Mouse (Mus musculus) adrenal gland, adult (tissue): ENCODE data around the gene Fam71b.

Experiments used
- DNase-seq, 2 experiments: peaks; one replicate each; pipeline ENCODE4 v3.0.0; 2022 to 2023; ENCODE audit warnings: low spot score in 1 of 2; ENCODE audit not compliant: inconsistent age in 2 of 2

Gene Fam71b

DNA sequence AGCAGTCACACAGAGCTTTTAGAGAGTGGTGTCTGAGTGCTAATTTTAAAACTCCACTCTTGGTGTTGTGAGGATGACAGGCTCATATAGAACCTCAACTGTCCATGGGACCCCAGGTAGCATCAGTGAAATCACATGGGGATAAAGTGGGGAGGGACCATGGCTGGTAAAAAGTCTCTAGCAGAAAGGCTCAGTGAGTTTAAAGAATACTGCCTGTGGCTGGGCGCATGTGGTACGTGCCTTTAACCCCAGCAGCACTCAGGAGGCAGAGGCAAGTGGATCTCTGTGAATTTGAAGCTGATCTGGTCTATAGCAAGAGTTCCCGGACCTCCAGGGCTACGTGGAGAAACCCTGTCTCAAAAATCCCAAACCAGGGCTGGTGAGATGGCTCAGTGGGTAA lies 13.9 kb upstream of the Fam71b start:
- no peak for DNase-seq

DNA sequence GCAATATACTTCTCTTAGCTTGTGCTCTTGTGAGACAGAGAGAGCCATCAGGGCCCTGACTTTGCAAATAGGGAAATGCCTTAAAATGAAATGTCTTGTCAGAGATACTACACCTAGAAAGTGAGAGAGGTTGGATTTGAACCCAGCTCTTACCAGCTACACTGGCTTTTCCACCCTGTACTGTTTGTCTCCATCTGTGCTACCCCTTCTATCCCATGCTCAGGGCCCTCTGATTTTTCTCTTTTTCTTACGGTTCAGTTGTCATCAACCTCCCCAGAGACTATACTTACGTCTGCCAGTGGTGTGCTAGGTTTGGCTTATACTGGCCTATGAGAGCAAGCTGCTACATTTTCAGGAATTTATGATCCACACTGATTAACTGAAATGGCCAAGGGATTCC lies 11.4 kb upstream of the Fam71b start:
- DNase-seq = no peak

DNA sequence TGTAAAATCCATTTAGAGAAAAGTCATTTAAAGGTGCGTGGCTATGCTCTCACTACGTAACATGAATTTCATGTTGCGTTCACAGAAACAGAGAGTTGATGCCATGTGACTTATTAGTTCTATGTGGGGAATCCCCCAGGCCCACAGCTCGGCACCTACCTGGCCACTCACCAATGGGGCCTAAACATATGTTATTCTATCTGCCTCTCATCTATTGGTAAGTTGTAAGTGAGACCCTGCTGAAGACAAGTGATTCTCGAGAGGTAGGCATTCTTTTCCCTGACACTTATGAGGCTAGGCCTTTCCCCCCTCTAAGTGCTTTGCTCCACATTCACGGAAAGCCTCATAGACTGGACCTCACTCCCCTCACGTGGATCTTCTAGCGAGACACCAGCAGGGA lies 9.8 kb upstream of the Fam71b start:
- no peak for DNase-seq

DNA sequence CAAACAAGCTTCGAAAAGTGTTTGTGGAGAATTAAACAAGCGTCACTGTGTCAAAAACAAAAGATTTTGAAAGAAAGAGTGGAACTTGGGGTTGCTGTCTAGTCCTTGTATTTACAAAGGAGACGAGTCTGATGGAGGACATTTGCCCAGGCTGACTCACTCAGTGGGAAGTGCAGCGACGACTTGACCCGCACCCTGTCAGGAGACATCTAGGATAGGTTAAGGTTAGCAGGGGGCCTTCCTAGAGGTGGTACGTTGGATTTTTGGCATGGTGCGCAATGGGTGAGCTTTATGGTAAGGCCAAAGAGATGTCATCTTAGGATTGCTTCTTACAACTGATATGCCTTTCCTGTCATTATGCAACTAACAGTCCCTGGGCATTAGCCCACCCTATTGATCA lies 9.3 kb upstream of the Fam71b start:
- no peak for DNase-seq

DNA sequence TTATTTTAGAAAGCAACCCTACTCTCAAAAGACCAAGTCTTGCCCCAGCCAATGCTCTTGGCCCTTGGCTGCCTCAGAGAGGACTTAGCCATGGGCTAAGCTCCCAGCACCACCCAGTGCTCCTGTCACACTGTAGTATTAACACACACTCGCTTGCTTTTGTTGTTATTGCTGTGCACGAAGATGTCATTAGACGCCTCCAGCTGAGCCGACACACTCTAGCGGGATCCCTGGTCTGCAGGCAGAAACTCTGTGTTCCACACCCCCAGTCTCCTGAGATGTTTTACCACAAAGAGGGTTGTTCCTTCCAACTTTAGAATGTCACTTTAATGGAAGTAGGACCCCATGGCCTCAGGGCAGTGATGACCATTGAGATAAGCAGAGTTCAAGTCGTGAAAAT lies 7.9 kb upstream of the Fam71b start:
- no peak for DNase-seq

DNA sequence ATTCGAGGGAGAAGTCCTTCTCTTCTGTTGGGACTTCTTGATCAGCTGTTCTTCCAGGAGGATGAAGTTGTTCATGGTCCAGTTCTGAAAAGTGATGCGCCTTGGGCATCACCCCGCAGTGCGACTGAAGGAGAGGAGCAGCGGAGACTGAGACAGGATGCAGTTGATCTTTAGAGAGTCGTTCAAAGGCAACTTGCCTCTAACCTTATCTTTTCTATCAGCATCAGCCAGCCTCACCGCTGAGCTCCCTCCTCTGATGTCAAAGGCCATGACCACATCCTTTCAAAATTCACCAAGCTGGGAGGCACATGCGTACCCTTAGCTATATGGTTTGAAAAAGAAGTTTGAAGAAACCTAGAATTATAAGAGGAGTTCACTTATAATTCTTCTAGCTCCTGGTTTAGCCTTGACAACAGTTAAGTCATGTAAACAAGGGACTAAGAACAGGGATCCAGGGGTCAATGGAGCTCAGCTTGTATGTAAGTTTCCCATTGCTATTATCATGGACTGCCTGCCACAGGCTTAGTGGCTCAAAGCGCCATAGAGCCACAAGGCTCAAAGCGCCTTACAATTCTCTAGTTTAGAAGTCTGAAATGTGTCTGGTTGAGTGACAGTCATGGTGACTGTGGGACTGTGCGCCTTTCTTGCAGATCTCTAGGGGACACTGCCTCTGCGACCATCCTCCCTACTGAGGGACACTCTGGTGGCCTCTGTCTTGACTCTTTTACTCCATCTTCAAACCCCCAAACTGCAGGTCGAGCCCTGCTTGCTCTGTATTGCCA lies 6.8 kb upstream of the Fam71b start, which contains the start of gene Itk:
Itk (minus strand) TSS at position 180 of the 782 bp plus-strand sequence.
- DNase-seq = no peak

DNA sequence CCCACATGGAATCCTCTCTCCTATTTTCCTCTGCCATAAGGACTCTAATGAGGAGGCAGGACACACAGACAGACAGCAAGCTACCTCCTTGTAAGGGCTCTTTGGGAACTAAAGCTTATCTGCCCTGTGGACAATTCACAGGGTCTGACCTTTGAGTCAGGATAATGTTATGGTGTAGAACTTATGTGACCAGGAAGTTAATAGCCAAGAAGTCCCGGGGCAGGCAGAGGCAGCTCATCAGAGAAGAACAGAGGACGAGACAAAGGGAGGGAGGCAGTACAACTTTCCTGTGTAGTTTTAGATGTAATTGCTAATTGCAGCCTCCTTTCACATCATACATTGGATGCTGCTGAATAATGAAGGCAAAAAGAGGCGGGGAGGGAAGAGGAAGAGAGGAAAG lies 5.7 kb upstream of the Fam71b start:
- no peak for DNase-seq

DNA sequence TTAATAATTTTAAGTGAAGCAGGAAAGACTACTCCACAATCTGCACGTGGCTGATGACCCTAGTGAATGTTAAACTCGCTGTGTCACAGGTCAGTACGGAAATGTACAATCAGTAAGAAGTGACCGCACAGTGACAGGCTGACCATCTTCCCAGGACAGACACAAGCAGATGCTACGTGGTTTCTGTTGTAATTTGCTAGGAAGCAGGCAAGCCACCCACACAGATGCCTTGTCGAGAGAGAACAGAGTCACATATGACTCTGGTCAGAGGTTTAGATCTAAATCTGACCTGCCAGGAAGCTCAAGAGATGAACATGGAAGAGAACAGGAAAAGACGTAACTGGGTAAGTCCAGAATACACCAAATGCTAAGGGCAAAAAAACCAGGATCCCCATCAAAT lies 3.5 kb upstream of the Fam71b start:
- DNase-seq = no peak

DNA sequence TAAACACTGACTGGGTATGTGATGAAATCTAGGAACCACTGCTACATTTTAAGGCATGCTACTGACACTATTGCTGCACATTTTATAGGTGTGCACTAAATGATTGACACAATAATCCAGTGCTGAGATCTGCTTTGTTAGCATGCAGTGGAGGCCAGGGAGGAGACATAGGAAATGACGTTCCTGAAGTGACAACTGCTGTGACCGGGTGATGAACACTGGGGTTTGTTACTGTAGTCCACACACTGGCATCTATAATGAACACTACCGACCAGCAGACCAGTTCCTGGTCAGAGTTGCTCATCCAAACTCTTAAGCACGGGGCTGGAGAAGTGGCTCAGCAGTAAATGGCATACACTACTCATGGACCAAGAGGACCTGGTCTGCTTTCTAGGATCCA lies 2.9 kb upstream of the Fam71b start:
- DNase-seq = no peak

DNA sequence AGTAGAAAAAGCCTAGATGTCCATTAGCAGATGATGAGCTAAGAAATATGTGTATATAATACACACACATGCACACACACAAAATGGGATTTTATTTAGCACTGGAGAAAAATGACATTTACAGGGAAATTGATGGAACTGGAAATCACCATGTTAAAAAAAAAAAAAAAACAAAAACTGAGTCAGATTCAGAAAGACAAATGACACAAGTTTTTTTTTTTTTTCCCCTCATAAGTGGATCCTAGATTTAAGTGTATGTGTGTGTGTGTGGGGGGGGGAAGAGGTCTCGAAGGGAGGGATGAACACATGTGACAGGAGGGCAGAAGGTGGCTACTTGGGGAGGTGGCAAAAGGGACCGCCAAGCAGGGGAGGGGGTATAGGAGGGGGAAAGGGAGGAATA lies 1.3 kb upstream of the Fam71b start:
- DNase-seq = no peak

DNA sequence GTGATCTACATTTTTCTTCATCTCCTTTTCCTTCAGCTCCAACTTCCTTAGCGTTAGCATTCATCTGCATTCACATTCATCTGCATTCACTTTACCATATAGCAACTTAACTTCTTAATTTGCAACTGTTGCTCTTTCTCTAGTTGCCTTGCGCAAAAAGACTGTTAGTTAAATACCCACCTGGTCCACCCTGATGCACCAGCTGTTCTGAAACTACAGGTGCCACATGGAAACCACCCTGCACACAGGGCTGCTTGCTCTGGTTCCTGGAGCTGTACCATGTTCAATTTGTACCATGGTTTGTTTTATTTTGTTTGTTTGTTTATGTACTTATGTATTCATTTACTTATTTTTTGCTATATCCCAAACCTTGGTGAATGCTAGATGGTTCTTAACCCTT lies 661 bp upstream of the Fam71b start:
- no peak for DNase-seq

DNA sequence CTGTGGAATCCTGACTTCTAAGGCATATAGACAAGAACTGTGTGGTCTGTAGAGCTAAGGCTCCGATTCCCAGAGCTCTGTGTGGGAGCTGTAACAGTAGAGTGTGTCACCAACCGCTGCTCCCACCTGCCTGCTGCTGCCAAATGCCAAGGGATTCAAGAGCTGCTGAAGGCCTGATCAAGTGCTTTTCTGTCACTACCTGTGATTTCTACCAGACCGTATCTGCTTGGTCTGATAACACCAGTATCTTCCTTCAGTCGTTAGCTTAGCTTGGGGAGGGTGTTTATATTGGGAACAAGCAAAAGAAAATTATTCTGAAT lies 461 bp downstream of the Fam71b start:
- no peak for DNase-seq

DNA sequence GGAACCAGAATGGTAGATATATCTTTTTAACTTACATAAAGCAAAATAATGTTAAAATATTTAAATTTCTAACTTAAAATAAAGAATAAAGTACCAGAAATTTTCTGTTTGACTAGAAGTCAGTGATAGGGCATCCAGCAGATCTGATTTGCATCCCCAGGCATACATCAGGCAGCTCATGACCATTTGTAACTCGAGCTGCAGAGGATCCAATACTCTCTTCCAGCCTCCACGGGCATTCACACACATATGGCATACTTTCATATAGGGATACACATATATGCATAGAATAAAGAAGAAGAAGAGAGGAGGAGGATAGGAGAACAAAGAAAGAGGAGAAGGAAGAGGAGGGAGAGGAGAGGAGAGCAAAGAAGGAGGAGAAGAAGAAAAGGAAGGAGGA lies 1.5 kb downstream of the Fam71b start:
- DNase-seq = no peak

DNA sequence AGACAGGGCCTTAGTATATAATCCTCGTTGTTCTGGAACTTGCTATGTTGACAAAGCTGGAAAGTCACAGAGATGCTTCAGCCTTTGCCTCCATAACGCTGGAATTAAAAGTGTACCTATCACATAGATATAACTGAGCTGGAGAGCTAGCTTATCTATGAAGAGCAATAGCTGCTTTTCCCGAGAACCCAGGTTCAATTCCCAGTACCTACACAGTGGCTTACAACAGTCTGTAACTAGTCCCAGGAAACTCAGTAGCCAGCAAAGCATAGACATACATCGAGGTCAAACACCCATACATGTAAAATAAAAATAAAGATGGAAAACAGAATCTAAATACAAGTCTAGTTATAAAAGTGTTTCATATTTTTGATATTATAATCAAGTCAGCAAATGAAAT lies 2.1 kb downstream of the Fam71b start:
- no peak for DNase-seq

DNA sequence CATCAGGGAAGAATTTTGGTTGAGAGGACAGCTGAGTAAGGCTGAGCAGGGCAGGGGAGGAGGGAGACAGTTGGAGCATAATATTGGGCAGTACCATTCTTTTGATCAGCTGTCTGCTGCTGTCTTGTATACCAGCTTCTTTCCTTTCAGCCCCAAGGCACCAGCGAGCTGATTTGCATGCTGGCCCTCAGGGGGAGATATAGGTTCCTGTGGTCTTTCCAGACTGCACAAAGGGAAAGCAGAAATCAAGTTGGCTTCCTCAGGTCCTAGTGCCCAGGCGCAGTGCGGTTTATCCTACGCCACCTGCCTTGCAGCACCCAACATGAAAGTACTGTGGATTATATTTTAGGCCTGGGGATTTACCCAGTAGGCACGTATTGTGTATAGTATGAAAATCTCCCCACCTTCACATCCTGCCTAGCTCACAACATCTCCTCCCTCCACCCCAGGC lies 2.6 kb downstream of the Fam71b start:
- no peak for DNase-seq

DNA sequence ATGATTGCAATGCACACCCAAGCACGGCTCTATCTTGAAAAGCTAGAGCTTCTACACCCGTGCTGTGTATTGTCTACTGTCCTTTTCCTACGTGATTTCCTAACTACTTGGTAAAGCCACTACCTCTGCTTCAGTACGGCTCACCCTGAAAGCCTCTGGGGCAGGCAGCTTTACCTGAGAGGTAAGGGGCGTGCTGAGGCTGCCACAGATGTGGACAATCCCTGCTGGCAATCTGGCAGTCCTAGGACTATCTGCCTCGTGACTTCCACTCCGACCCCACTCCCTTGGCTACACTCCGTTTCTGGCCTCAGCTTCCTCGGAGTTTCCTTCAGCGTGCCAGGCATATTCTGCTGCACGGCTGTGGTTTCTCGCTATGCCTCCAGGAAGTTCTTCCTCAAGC lies 5.2 kb downstream of the Fam71b start:
- no peak for DNase-seq

DNA sequence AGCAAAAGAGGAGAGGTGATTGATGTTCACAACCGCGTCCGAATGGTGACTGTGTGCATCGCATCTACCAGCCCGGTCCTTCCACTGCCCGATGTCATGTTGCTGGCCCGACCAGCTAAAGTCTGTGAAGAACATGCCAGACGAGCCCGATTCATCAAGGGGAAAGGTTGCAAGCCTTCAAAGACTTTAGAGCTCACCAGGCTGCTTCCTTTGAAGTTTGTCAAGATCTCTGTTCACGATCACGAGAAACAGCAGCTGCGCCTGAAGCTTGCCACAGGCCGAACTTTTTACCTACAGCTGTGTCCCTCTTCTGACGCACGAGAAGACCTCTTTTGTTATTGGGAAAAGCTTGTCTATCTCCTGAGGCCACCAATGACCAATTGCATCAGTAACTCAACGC lies 8.6 kb downstream of the Fam71b start:
- no peak for DNase-seq

DNA sequence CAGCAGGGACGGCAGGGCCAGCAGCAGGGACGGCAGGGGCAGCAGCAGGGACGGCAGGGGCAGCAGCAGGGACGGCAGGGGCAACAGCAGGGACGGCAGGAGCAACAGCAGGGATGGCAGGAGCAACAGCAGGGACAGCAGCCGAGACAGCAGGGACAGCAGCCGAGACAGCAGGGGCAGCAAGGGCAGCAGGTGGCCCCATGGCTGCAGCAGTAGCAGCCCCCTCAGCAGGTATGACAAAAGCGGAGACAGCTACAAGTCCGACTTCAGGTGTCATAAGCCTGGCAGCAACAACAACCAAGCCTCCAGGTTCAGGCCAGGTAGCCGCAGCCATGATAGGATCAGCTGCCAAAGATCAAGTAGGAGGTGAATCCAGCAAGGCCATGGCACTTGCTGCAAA lies 10.4 kb downstream of the Fam71b start:
- no peak for DNase-seq

DNA sequence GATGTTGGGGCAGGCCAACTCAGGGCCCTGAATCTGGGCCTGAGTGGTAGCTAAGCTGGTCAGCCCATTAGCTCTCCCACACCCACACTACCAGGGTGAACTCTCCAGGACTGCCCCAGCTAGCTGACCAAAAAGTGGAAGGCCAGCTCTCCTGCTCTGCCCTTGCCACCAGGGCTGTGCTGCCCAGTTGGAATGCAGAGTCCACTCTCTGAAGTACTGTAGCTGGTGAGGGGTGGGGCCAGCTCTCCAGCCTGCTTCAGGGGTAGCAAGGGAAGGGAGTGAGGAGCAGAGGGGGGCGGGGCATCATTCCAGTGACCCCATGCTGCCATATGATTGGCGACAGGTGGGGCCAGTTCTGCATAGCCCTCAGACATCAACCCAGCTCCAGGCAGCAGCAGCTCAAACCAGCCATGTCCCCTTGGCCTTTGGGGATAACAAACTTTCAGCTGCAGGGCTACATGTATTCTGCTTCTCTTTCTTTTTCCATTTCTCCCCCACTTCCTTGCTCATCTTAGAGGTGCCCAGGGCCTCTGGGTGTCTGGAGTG lies 13.7 kb downstream of the Fam71b start:
- DNase-seq = no peak

DNA sequence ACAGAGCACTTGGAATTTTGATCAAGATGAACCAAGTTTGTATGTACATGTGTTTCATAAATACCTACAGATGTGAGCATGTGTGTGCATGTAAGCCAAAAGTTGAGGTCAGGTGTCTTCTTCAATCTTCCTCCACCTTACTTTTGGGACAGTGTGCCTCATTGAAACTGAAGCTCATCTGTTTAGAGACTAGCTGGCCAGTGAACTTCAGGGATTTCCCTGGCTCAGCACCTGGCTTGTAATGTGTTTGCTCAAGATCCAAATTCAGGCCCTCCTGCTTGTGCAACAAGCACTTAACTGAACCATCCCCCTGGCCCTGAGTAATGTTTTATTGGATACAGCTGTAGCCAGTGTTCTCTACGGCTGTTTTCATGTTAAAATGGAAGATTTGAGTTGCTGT lies 22.1 kb downstream of the Fam71b start:
- DNase-seq = peak in 1 of 2 experiments; percentile 29

DNA sequence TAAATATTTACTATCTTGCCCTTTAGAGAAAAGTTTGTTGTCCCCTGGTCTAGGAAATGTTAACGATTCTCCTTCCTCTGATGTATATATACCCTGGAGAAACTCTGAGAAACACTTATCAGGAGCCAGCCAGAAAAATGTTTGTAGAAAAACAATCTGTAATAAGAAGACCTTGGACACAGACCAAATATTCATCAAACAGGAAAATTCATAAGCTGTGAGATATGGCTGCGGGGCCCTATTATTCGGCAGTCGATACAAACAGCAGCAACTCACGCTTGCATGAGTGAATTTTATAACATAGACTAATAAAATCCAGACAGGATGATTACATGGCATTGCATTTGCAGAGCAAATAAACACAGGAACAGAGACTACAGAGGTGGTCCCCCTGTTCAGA lies 22.5 kb downstream of the Fam71b start:
- no peak for DNase-seq

DNA sequence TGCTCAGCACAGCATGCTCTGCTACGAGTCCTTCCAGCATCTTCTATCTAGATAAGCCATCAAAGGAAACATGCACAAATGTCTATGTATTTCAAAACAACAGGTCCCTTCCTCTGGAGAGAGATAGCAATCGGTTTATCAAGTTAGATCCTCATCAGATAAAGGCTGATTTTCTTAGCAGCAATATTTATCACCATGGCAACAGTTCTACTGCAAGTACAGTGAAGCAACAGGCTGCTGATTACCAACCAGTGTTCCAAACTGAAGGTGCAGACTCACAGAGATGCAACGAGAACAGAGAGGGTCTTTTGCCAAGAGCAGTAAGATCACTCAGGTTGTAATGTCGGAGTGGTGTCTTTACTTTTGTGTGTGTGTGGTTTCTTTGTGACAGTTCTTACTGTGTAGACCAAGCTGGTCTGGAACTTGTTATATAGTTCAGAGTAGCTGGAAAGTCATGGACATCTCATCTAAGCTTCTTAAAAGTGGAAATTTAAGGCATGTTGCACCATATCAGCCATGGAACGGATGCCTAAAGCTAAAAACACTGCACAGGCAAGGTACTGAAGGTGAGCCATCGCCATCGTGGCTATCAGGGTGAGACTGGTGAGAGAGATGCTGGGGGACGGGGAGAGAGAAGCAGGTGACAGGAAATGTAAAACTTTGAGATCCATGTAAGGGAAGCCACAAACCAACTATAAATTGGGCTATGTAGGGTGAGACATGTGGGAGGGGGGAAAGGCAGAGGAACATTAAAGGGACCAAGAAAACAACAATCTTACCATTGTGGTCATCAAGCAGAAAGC lies 24.9 kb downstream of the Fam71b start:
- DNase-seq = no peak
